Mouse (Mus musculus) 416B (cell line): ENCODE measurements around the gene Rbl1.
A peak's percentile ranks its signal among the peaks of the same experiment; 100 is the strongest.
"Not testable (repeated sequence)": the region's sequence is repeated elsewhere in the genome, so short reads cannot be mapped to it uniquely, and the experiment has no call there.

ENCODE experiments used
- DNase-seq: peaks from one replicate; pipeline ENCODE4 v3.0.0; 2011; ENCODE audit warnings: low read depth

Rbl1 gene

GRCm38 (mm10) chr2:157204366-157205218, at the start of gene Rbl1:
TSS of gene Rbl1 (minus strand) at chr2:157204534.
- peak; percentile 91 for DNase-seq

DNA sequence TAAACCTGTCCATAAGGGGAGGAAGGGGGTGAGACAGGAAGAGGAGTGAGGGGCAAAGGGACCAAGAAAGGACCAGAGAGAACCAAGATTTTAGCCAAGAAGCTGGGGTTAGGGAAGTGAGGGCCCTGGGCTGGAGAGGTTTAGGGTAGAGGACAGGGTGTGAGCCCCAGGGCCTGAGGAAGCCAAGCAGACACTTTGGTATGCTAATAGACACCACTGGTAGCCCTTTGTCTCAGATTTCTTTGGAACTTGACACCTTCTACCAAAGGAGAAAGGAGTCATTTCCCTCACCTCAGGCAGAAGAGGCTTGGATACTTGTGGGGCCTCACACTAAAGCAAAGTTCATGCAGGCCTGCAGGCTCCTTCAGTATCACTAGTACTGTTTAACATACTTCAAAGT, 43.8 kb upstream of the Rbl1 start:
- DNase-seq, result no peak

DNA sequence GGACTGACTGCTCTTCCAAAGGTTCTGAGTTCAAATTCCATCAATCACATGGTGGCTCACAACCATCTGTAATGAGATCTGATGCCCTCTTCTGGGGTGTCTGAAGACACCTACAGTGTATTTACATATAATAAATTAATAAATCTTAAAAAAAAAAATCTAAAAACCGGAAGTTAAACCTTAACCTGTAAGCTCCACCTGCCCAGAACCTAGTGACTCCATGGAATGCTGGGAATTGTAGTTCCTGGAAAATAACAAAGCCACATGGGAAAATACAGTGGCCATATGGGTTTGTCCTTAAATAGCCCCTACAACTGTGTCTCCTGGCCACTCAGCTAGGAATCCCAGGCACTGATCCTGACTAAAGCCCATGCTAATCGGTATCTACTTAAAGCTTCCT, 41.3 kb upstream of the Rbl1 start:
- no peak for DNase-seq

DNA sequence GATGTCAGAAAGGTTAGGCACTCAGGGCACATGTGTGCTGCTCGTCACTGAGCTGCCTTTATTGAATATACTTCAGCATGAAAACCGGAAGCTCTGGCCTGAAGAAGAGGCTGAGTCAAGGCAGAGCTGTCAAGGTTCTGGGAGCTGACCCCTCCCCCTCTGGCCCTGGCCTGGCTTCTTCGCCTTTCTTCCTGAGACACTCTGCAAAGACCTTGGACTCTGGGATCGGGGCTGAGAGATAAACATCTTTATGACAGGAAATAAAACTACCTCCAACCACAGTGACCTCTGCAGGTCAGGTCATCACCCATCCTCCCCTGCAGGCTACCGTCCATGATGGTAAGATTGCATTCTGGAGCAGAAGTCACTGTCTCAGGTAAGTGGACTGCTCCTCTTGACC, 40.7 kb upstream of the Rbl1 start:
- peak; percentile 29 for DNase-seq

GRCm38 (mm10) chr2:157235946-157236345, 31.6 kb upstream of the Rbl1 start:
- no peak for DNase-seq

GRCm38 (mm10) chr2:157221916-157222315, 17.6 kb upstream of the Rbl1 start:
- not testable (repeated sequence) for DNase-seq

DNA sequence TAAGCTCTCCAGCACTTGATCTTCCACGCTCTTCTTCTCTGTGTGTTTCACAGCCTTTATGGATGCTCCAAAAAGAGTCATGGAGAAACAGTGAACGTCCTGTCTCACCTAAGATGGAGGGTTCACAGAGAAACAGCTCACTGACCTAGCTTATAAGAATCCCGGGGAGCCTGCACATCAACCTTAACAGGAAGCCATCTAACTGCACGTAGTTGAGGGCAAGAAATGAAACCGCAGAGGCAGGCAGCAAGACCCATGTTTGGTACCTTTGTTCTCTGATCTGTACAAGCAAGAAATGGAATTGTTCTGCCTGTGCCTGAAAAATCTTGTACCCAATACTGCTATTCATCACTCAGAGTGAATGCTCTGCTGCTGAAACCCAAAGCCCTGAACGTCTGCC, 15.8 kb upstream of the Rbl1 start:
- no peak for DNase-seq

DNA sequence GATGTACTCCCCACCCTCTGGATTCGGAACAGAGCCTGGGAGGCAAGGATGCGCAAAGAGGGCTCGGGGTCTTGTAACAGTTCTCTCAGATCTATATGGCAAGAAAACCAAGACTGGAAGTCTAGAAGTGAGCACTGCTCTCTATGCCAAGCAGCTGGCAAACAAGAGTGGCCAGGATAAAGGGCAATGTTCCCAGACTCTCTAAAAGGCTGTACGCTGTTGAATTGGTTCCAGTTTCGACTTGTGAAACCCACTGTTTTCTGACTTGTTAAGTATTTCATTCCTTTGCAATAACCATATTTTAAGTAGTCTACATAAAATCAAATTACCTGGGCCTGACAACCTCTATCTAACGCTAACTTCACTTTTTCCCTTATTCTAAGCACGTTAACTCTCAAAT, 7.4 kb upstream of the Rbl1 start:
- DNase-seq, result no peak

DNA sequence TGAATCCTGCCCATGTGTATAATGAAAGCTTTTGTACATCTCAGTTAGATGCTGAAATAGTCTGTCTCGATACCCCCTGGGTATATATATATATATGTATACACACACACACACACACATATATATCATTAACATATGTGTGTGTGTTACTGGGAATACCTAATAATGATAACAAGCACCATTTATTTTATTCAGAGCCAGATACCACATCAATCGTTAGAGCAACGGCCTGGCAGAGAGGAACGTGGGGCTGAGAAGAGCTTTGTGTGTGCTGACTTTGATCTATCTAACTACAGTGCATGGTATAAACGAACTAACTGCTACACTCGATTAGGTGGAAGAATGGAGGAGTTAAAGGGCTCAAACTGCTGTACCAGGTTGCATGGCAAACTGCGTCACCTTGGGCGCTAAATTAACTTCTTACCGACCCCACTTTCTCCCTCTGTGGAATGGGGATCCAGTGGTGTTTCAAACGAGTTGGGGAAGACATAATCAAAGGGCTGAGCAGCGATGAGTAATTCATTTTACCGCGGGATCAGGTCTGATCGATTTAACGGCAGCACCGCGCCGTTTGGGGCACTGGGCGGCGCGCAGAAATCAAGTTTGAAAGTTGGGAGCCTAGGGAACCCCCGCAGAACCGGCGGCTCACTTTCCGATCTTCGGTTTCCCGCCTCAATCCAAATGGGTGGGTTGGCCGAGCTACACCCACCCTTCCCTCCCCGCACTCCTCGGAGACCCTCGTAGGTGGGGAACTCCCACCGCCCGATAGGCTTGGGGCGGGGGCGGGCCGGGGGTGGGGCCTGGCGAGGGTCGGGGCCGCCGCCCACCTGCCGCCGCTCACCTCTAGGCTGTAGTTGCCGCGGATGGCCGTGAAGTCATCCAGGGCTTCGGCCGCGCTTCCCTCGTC, 622 bp downstream of the Rbl1 start:
- DNase-seq, result peak; percentile 71

DNA sequence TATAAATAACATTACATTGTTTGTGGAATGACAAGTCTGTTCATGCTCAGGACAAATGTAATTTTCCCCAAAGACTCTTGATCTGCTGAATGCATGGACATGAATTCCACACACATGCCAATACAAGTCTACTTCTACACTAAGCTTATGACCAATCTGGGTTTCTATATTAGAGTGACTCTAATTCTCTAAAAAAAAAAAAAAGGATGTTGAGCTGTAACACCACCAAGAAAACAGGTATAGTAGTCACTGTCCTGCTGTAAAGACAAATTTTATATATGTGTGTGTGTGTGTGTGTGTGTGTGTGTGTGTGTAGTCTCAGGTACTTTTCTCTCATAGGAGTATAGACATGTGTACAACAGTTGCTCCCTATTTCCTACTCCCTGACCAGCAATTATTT, 1.3 kb downstream of the Rbl1 start:
- DNase-seq, result peak; percentile 16

- peak; percentile 20 for DNase-seq
Observed at GRCm38 (mm10) chr2:157202361-157202760, 2.0 kb downstream of the Rbl1 start.

DNA sequence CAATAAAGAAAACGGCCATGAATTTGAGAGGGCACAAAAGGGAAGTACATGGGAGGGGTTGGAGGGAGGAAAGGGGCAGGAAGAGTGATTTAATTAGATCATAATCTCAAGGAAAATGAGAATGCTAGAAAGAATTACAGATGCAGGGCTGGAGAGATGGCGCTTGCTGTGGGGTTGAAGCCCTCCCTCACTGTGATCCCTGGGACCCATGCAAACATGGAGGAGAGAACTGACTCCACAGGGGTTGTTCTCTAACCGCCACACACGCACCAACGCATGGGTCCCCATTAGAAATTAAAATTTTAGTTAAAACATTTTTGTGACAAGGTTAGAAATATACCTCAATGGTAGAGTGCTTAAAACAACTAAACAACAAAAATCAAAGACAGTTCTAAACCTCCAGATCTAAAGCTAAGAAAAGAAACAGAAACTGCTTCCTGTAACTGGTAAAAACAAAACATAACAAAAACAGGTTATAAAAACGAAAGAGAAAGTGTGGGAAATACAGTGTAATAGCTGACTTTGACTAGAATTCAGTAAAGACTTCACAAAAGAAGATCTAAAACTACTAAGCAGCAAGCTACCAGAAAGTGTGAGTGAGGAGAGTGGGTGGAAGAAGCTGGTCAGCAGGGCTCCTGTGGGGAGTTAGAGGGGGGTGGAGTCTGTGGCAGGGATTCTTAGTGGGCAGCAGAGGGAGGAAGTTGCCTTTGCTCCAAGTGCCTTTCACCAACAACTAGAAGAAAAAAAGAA, 3.1 kb downstream of the Rbl1 start:
- DNase-seq, result peak; percentile 80

DNA sequence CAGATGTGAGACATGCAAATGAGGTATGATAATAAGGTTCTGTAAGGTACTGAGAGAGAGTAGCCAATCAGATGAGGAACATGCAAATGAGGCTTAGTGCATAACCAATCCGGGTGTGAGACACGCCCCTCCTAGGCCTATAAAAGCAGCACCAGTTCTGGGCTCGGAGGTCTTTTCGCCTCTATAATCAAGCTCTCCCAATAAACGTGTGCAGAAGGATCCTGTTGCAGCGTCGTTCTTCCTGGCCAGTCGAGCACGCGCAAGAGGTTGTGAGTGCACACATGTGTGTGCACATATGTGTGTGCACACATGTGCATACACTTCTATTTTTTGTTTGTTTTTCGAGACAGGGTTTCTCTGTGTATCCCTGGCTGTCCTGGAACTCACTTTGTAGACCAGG, 5.9 kb downstream of the Rbl1 start:
- not testable (repeated sequence) for DNase-seq

- DNase-seq, result peak; percentile 24
Observed at GRCm38 (mm10) chr2:157190651-157191050, 13.7 kb downstream of the Rbl1 start.

- peak; percentile 63 for DNase-seq
Observed at GRCm38 (mm10) chr2:157187223-157187622, 17.1 kb downstream of the Rbl1 start.

GRCm38 (mm10) chr2:157186504-157186903, 17.8 kb downstream of the Rbl1 start:
- no peak for DNase-seq

DNA sequence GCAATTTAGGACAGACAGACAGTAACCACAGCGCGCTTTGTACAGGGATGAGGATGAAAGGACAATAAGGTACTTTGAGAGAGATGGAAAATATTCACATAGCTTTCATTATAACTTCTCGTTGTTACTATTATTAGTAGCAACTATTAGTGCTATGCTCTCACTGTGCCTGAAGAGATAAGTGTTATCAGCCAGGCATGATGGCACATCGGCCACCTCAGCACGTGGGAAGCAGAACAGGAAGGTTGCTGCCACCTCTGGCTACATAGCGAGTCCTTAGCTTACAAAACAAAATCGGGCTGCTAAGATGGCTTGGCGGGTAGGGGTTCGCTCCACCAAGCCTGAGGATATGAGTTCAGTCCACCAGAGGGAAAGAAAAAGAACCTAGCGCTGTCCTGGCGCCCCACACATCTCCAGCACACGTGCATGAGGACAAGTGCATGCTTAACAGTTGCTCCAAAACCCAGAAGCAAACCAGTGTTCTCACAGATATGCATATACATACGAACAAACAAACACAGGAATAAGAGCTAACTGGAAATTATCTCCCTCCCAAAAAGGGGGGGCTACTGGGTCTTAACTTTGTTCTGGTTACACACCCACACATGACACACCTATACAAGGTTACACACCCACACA, 19.2 kb downstream of the Rbl1 start:
- DNase-seq, result no peak

- no peak for DNase-seq
Observed at GRCm38 (mm10) chr2:157178167-157178566, 26.2 kb downstream of the Rbl1 start.

GRCm38 (mm10) chr2:157176248-157176647, 28.1 kb downstream of the Rbl1 start:
- DNase-seq, result no peak

GRCm38 (mm10) chr2:157174416-157174815, 29.9 kb downstream of the Rbl1 start:
- peak; percentile 49 for DNase-seq

GRCm38 (mm10) chr2:157173555-157173954, 30.8 kb downstream of the Rbl1 start:
- DNase-seq, result no peak

- no peak for DNase-seq
Observed at GRCm38 (mm10) chr2:157172984-157173383, 31.4 kb downstream of the Rbl1 start.
